18 mouse cellular contexts compared by ENCODE assay signal in the genomic region with DNA sequence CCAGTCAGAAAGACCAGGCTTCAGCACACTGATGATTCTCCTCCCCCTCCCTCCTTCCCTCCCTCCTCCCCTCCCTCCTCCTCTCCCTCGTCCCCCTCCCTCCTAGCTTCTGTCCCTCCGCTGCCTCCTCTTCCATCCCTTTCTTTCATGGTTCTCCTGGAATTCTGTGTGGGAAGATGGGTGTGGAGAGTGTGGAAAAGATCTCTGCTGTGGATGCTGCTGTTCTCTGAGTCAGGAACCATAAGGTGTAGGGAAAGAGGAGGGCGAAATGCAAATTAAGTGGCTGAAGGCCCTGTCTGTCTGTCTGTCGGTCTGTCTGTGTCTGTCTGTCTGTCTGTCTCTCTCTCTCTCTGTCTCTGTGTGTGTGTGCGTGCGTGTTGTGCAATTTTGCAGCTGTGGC. TPM values are rescaled to one million over a fixed set of nuclear protein-coding genes. Genes with fewer than 3 reads are reported as not detected.
DNase-seq lines count a peak whose midpoint lies in the region; ATAC-seq and TF ChIP-seq lines count a peak whose summit lies in the region.
"Had no signal": no experiment of that assay in that cellular context is flagged by ENCODE, and none has a peak within 500 bp of the region (broad histone marks: within the 10 kb centered on the region; RNA-seq: fewer than 3 reads in every experiment).

No protein-coding gene starts in this region.

- H3K4me3 ChIP-seq in heart, embryonic 10.5 days: no peak overlapping the region
- H3K4me3 ChIP-seq in heart, adult 2 months: no peak overlapping the region
- no peak overlapping the region for H3K4me3 ChIP-seq in liver, embryonic 13.5 days (replicated peaks)
- no peak overlapping the region for H3K4me3 ChIP-seq in MEL (ENCODE audit: control insufficient read depth in 1 of 2, insufficient read depth in 1 of 2, low read depth in 2 of 2, low read length in 2 of 2)
- H3K4me3 ChIP-seq in stomach, embryonic 14.5 days (ENCODE audit: low read depth, low read length): no peak overlapping the region
- no peak overlapping the region for H3K4me3 ChIP-seq in forebrain, embryonic 12.5 days (replicated peaks)
- H3K4me3 ChIP-seq: heart, embryonic 13.5 days; hindbrain, embryonic 15.5 days had no signal

- no peak for TF ChIP-seq CTCF in heart, adult 2 months (IDR thresholded peaks at IDR 0.05)
- no peak for TF ChIP-seq CTCF in MEL (IDR thresholded peaks at IDR 0.05 in 2 of 3, conservative IDR thresholded peaks at IDR 0.05 in 1 of 3; ENCODE audit: control insufficient read depth in 1 of 3, insufficient read depth in 1 of 3, low read depth in 2 of 3, low read length in 3 of 3, poor library complexity in 1 of 3, severe bottlenecking in 1 of 3)

- H3K27me3 ChIP-seq in heart, embryonic 10.5 days (ENCODE audit: insufficient read depth, poor library complexity, severe bottlenecking): peaks cover 16% of the 10 kb centered on the region
- H3K27me3 ChIP-seq in heart, adult 2 months (ENCODE audit: control insufficient read depth, insufficient read depth, low read length): no peaks in the 10 kb centered on the region
- H3K27me3 ChIP-seq in liver, embryonic 13.5 days: 0 out of 2 replicates have a peak, but pooled peaks cover 5% of the 10 kb centered on the region
- no peaks in the 10 kb centered on the region for H3K27me3 ChIP-seq in MEL (ENCODE audit: control insufficient read depth in 1 of 2, insufficient read depth in 2 of 2, low read length in 2 of 2)
- H3K27me3 ChIP-seq in stomach, embryonic 14.5 days (ENCODE audit: control insufficient read depth, insufficient read depth, low read length): no peaks in the 10 kb centered on the region
- peaks cover 15% of the 10 kb centered on the region; the same call in 1 of the 2 replicates for H3K27me3 ChIP-seq in forebrain, embryonic 12.5 days
- H3K27me3 ChIP-seq: hindbrain, embryonic 15.5 days had no signal

- H3K9me3 ChIP-seq in heart, embryonic 10.5 days: no peaks in the 10 kb centered on the region
- no peaks in the 10 kb centered on the region for H3K9me3 ChIP-seq in liver, embryonic 13.5 days (replicated peaks)
- H3K9me3 ChIP-seq in MEL (replicated peaks; ENCODE audit: insufficient read depth, low read length): no peaks in the 10 kb centered on the region
- no peaks in the 10 kb centered on the region for H3K9me3 ChIP-seq in stomach, embryonic 14.5 days (ENCODE audit: control insufficient read depth, low read depth, low read length)
- H3K9me3 ChIP-seq in forebrain, embryonic 12.5 days: no peaks in the 10 kb centered on the region
- H3K9me3 ChIP-seq: heart, embryonic 13.5 days; hindbrain, embryonic 15.5 days had no signal

- 72% methylated on average over 6 of the region's 6 CpGs for WGBS in heart, embryonic 10.5 days
- 76% methylated on average over 6 of the region's 6 CpGs for WGBS in heart, adult 2 months
- 64% methylated on average over 6 of the region's 6 CpGs for WGBS in liver, embryonic 13.5 days (ENCODE audit: insufficient replicate concordance)
- WGBS in stomach, embryonic 14.5 days: 81% methylated on average over 6 of the region's 6 CpGs
- WGBS in forebrain, embryonic 12.5 days: 75% methylated on average over 6 of the region's 6 CpGs

- no peak for ATAC-seq in liver, embryonic 13.5 days (ENCODE audit: low read depth)
- ATAC-seq in stomach, embryonic 14.5 days (ENCODE audit: insufficient number of reproducible peaks, insufficient read depth, low FRiP score, low read depth): no peak
- ATAC-seq in forebrain, embryonic 12.5 days (ENCODE audit: low FRiP score): no peak

- H3K4me1 ChIP-seq in heart, embryonic 10.5 days: peaks cover 56% of the 10 kb centered on the region
- peaks cover 18% of the 10 kb centered on the region for H3K4me1 ChIP-seq in heart, adult 2 months (ENCODE audit: control insufficient read depth, insufficient read depth, low read length)
- peaks cover 57% of the 10 kb centered on the region for H3K4me1 ChIP-seq in liver, embryonic 13.5 days (replicated peaks)
- H3K4me1 ChIP-seq in MEL (ENCODE audit: control insufficient read depth in 1 of 2, insufficient read depth in 2 of 2, low read length in 2 of 2): peaks cover 8 to 36% of the 10 kb centered on the region in 2 experiments; a peak in 3 of 4 replicates
- H3K4me1 ChIP-seq in stomach, embryonic 14.5 days (ENCODE audit: control insufficient read depth, insufficient read depth, low read length): peaks cover 28% of the 10 kb centered on the region
- H3K4me1 ChIP-seq in forebrain, embryonic 12.5 days: peaks cover 10% of the 10 kb centered on the region; the same call in 1 of the 2 replicates

- H3K4me2 ChIP-seq in liver, embryonic 13.5 days: no peak overlapping the region
- no peak overlapping the region for H3K4me2 ChIP-seq in stomach, embryonic 14.5 days (replicated peaks; ENCODE audit: low read depth, low read length)
- H3K4me2 ChIP-seq in forebrain, embryonic 12.5 days: no peak overlapping the region
- H3K4me2 ChIP-seq: heart, embryonic 13.5 days; hindbrain, embryonic 15.5 days had no signal

- TF ChIP-seq POLR2A in heart, adult 2 months (IDR thresholded peaks at IDR 0.05; ENCODE audit: insufficient read depth, low read depth, low read length): no peak
- no peak for TF ChIP-seq POLR2A in MEL (IDR thresholded peaks at IDR 0.05; ENCODE audit: control insufficient read depth in 1 of 2, insufficient read depth in 1 of 2, low read depth in 1 of 2, low read length in 2 of 2, poor library complexity in 1 of 2)

- no peaks in the 10 kb centered on the region for H3K36me3 ChIP-seq in heart, embryonic 10.5 days
- H3K36me3 ChIP-seq in heart, adult 2 months (ENCODE audit: control insufficient read depth, insufficient read depth, low read length): no peaks in the 10 kb centered on the region
- H3K36me3 ChIP-seq in liver, embryonic 13.5 days: no peaks in the 10 kb centered on the region
- peaks cover 0 to 20% of the 10 kb centered on the region in 2 experiments; a peak in 2 of 4 replicates for H3K36me3 ChIP-seq in MEL (ENCODE audit: control insufficient read depth in 1 of 2, insufficient read depth in 2 of 2, low read length in 2 of 2)
- H3K36me3 ChIP-seq in stomach, embryonic 14.5 days (ENCODE audit: control insufficient read depth, insufficient read depth, low read length): no peaks in the 10 kb centered on the region
- H3K36me3 ChIP-seq in forebrain, embryonic 12.5 days (replicated peaks): no peaks in the 10 kb centered on the region
- H3K36me3 ChIP-seq: heart, embryonic 13.5 days; hindbrain, embryonic 15.5 days had no signal

- no peaks in the 10 kb centered on the region for H3K79me2 ChIP-seq in heart, adult 2 months (replicated peaks; ENCODE audit: control insufficient read depth, insufficient read depth, low read length)
- no peaks in the 10 kb centered on the region for H3K79me2 ChIP-seq in MEL (ENCODE audit: control insufficient read depth, insufficient read depth, low read length, poor library complexity)

- no peak for TF ChIP-seq RAD21 in MEL (IDR thresholded peaks at IDR 0.05; ENCODE audit: low read depth, low read length)

- intact Hi-C loops in heart, adult 2 months (cut with DNase I): loop anchor here (2.0 to 5.0 kb wide), 2 partner anchors 96 to 265 kb away; a partner anchor contains a TSS

- no peak for TF ChIP-seq EP300 in heart, adult 2 months (IDR thresholded peaks at IDR 0.05; ENCODE audit: insufficient read depth, low read depth, low read length)
- no peak for TF ChIP-seq EP300 in MEL (IDR thresholded peaks at IDR 0.05; ENCODE audit: low read depth in 1 of 2, low read length in 2 of 2)

- no peak overlapping the region for H3K9ac ChIP-seq in heart, adult 2 months (ENCODE audit: low read depth, low read length)
- peak overlapping the region; percentile 72; the same call in 1 of the 2 replicates for H3K9ac ChIP-seq in liver, embryonic 13.5 days
- H3K9ac ChIP-seq in MEL (ENCODE audit: control insufficient read depth, low read depth, low read length, poor library complexity, severe bottlenecking): no peak overlapping the region
- no peak overlapping the region for H3K9ac ChIP-seq in stomach, embryonic 14.5 days (replicated peaks; ENCODE audit: low read depth, low read length)
- no peak overlapping the region for H3K9ac ChIP-seq in forebrain, embryonic 12.5 days
- H3K9ac ChIP-seq: heart, embryonic 13.5 days; hindbrain, embryonic 15.5 days had no signal

- no peak for DNase-seq in heart, embryonic 10.5 days (ENCODE audit: low spot score)
- DNase-seq in heart, adult 2 months: no peak
- DNase-seq in liver, embryonic 13.5 days: no peak
- DNase-seq in liver: no peak
- DNase-seq in MEL (ENCODE audit: low read depth, low spot score): no peak
- no peak for DNase-seq in kidney, postnatal 10 days
- DNase-seq: adrenal gland, adult 2 months; adrenal gland, postnatal 25 days; cerebellum, adult 2 months; cerebellum, postnatal 10 days; gastrocnemius, postnatal 14 days; heart, postnatal 36 days had no signal

- H3K27ac ChIP-seq in heart, embryonic 10.5 days: peak overlapping the region; percentile 63; the same call in 1 of the 2 replicates
- H3K27ac ChIP-seq in heart, adult 2 months: no peak overlapping the region
- H3K27ac ChIP-seq in liver, embryonic 13.5 days: peak overlapping the region; percentile 98
- H3K27ac ChIP-seq in MEL (ENCODE audit: control insufficient read depth, low read depth, low read length): no peak overlapping the region
- peak overlapping the region; percentile 7; the same call in 1 of the 2 replicates for H3K27ac ChIP-seq in stomach, embryonic 14.5 days (ENCODE audit: low read length)
- H3K27ac ChIP-seq in forebrain, embryonic 12.5 days: no peak overlapping the region
- H3K27ac ChIP-seq: heart, embryonic 13.5 days; hindbrain, embryonic 15.5 days had no signal

RNA-seq across cellular contexts. Expression of a gene that starts 10.5 kb away (rescaled TPM):
- 0.16 and 0.69 TPM in 2 replicates for polyA plus RNA-seq in heart, embryonic 10.5 days (2016; fragmentation: Nextera tagmentation; extraction: Ambion mirVana)
- total RNA-seq in heart, adult 2 months (2021): under 1 TPM; 0.34 to 0.36 TPM
- 1.00 and 2.4 TPM in 2 replicates for polyA plus RNA-seq in heart, adult 2 months (2012; rRNA removed)
- 0.07 and 0.22 TPM in 2 replicates for polyA plus RNA-seq in liver, embryonic 13.5 days (2015; fragmentation: Nextera tagmentation; extraction: Ambion mirVana)
- total RNA-seq in MEL (2012; rRNA removed): 0.23 and 0.27 TPM in 2 replicates
- polyA plus RNA-seq in MEL (2012; ENCODE audit: insufficient read depth in 1 of 2, insufficient read length in 2 of 2, low read depth in 1 of 2, low replicate concordance in 2 of 2, missing spikeins in 1 of 2): under 1 TPM in 1 of 2 experiments, not detected in 1; 0.53 TPM
- polyA plus RNA-seq in stomach, embryonic 14.5 days (2014; fragmentation: Nextera tagmentation; extraction: Ambion mirVana): 1.8 and 2.1 TPM in 2 replicates
- polyA plus RNA-seq in forebrain, embryonic 12.5 days (2016; fragmentation: Nextera tagmentation; extraction: Ambion mirVana): 2.6 and 3.2 TPM in 2 replicates
- total RNA-seq: CH12.LX; common myeloid progenitor, adult 5-6 weeks had no signal

RNA-seq across cellular contexts. Expression of a gene that starts 23.9 kb away (rescaled TPM):
- polyA plus RNA-seq in heart, embryonic 10.5 days (2016; fragmentation: Nextera tagmentation; extraction: Ambion mirVana): 0.16 and 0.31 TPM in 2 replicates
- 10 to 100 TPM; 29.0 to 34.4 TPM for total RNA-seq in heart, adult 2 months (2021)
- polyA plus RNA-seq in heart, adult 2 months (2012; rRNA removed): 52.1 and 58.5 TPM in 2 replicates
- polyA plus RNA-seq in liver, embryonic 13.5 days (2015; fragmentation: Nextera tagmentation; extraction: Ambion mirVana): 1.7 and 2.6 TPM in 2 replicates
- not detected in 2 replicates for total RNA-seq in MEL (2012; rRNA removed)
- polyA plus RNA-seq in MEL (2012; ENCODE audit: insufficient read depth in 1 of 2, insufficient read length in 2 of 2, low read depth in 1 of 2, low replicate concordance in 2 of 2, missing spikeins in 1 of 2): not detected
- 0.91 and 1.6 TPM in 2 replicates for polyA plus RNA-seq in stomach, embryonic 14.5 days (2014; fragmentation: Nextera tagmentation; extraction: Ambion mirVana)
- 2.0 and 2.1 TPM in 2 replicates for polyA plus RNA-seq in forebrain, embryonic 12.5 days (2016; fragmentation: Nextera tagmentation; extraction: Ambion mirVana)
- total RNA-seq: CH12.LX; common myeloid progenitor, adult 5-6 weeks had no signal

Comparison
In these comparisons a context has a peak if more than half of its experiments do, and no peak if none do; other contexts are left out.
1. H3K27ac ChIP-seq: peak in heart, embryonic 10.5 days (single experiment), liver, embryonic 13.5 days (single experiment) and stomach, embryonic 14.5 days (single experiment); none in heart, adult 2 months (single experiment), MEL (single experiment) and forebrain, embryonic 12.5 days (single experiment).
2. RNA of a gene that starts 23.9 kb away (polyA plus RNA-seq): 52.1 to 58.5 TPM in heart, adult 2 months; 2.0 to 2.1 TPM in forebrain, embryonic 12.5 days, 1.7 to 2.6 TPM in liver, embryonic 13.5 days, 0.91 to 1.6 TPM in stomach, embryonic 14.5 days, 0.16 to 0.31 TPM in heart, embryonic 10.5 days and not detected in MEL; every median in the first group is over 10 times any median in the second.